Mouse (Mus musculus): ENCODE measurements around the gene Fam71e2. TPM values are rescaled to one million over a fixed set of nuclear protein-coding genes. Genes with fewer than 3 reads are reported as not detected.
A peak's percentile ranks its signal among the peaks of the same experiment; 100 is the strongest.

Gene Fam71e2
- total and polyA plus RNA-seq, 2 experiments from 2014 or later, result not detected

- no peak overlapping the region for H3K9ac ChIP-seq (replicated peaks; ENCODE audit: low read length)
- no peak overlapping the region for H3K27ac ChIP-seq
- no peak overlapping the region for H3K4me3 ChIP-seq (ENCODE audit: low read length)
- no peaks in the 10 kb centered on the region for H3K9me3 ChIP-seq (ENCODE audit: low read length)
- no peak overlapping the region for H3K4me2 ChIP-seq (ENCODE audit: low read depth, low read length)
- no peak for ATAC-seq
- H3K36me3 ChIP-seq (ENCODE audit: insufficient read depth, low read length), result no peaks in the 10 kb centered on the region
- no peak for DNase-seq (ENCODE audit: low spot score)
- H3K4me1 ChIP-seq (ENCODE audit: insufficient read depth, low read length), result no peaks in the 10 kb centered on the region
- no peak for TF ChIP-seq CTCF (IDR thresholded peaks at IDR 0.05; ENCODE audit: low read depth)
- no peaks in the 10 kb centered on the region for H3K27me3 ChIP-seq (ENCODE audit: insufficient read depth, low read length)
- WGBS, result 57% methylated on average over 1 of the region's 1 CpGs
These were observed 11.4 kb downstream of the Fam71e2 start for GRCm38 (mm10) chr7:4759670-4760069.

- no peak for TF ChIP-seq CTCF (IDR thresholded peaks at IDR 0.05; ENCODE audit: low read depth)
- Histone ChIP-seq H3K9me3 (ENCODE audit: low read length) (no peaks in the 10 kb centered on the region), H3K4me1 (ENCODE audit: insufficient read depth, low read length) (peaks cover 6% of the 10 kb centered on the region), H3K36me3 (ENCODE audit: insufficient read depth, low read length) (no peaks in the 10 kb centered on the region), H3K27me3 (ENCODE audit: insufficient read depth, low read length) (no peaks in the 10 kb centered on the region), H3K4me3 (ENCODE audit: low read length) (peak within 1 kb of the TSS; percentile 40), H3K27ac (peak within 1 kb of the TSS; percentile 69), H3K4me2 (ENCODE audit: low read depth, low read length) (peak within 1 kb of the TSS; percentile 54), H3K9ac (replicated peaks; ENCODE audit: low read length) (peak within 1 kb of the TSS; percentile 37)
- WGBS, result 4% methylated on average over 24 of the region's 24 CpGs
- DNase-seq (ENCODE audit: low spot score), result peak; percentile 92
- ATAC-seq, result peak; percentile 93
These were observed 18.1 kb downstream of the Fam71e2 start, which contains the start of gene Cox6b2 for GRCm38 (mm10) chr7:4752821-4753570. Gene Cox6b2 (minus strand): TSS chr7:4753094.

- Histone ChIP-seq H3K4me2 (ENCODE audit: low read depth, low read length) (peak overlapping the region; percentile 54), H3K9me3 (ENCODE audit: low read length) (no peaks in the 10 kb centered on the region), H3K9ac (replicated peaks; ENCODE audit: low read length) (peak overlapping the region; percentile 37), H3K36me3 (ENCODE audit: insufficient read depth, low read length) (no peaks in the 10 kb centered on the region), H3K4me3 (ENCODE audit: low read length) (peak overlapping the region; percentile 40), H3K27me3 (ENCODE audit: insufficient read depth, low read length) (no peaks in the 10 kb centered on the region), H3K4me1 (ENCODE audit: insufficient read depth, low read length) (peaks cover 6% of the 10 kb centered on the region), H3K27ac (peak overlapping the region; percentile 69)
- peak; percentile 54 for DNase-seq (ENCODE audit: low spot score)
- peak; percentile 78 for ATAC-seq
- TF ChIP-seq CTCF (IDR thresholded peaks at IDR 0.05; ENCODE audit: low read depth), result no peak
- 5% methylated on average over 30 of the region's 30 CpGs for WGBS
These were observed 18.9 kb downstream of the Fam71e2 start for GRCm38 (mm10) chr7:4751971-4752820.

GRCm38 (mm10) chr7:4749169-4749568 lies 21.9 kb downstream of the Fam71e2 start:
- Histone ChIP-seq H3K4me1 (ENCODE audit: insufficient read depth, low read length) (peaks cover 6% of the 10 kb centered on the region), H3K4me3 (ENCODE audit: low read length) (no peak overlapping the region), H3K27me3 (ENCODE audit: insufficient read depth, low read length) (no peaks in the 10 kb centered on the region), H3K4me2 (ENCODE audit: low read depth, low read length) (no peak overlapping the region), H3K9ac (replicated peaks; ENCODE audit: low read length) (no peak overlapping the region), H3K27ac (no peak overlapping the region), H3K36me3 (ENCODE audit: insufficient read depth, low read length) (no peaks in the 10 kb centered on the region), H3K9me3 (ENCODE audit: low read length) (no peaks in the 10 kb centered on the region)
- DNase-seq (ENCODE audit: low spot score) (no peak), ATAC-seq (no peak)
- 83% methylated on average over 2 of the region's 2 CpGs for whole genome bisulfite sequencing
- TF ChIP-seq CTCF (IDR thresholded peaks at IDR 0.05; ENCODE audit: low read depth), result no peak

GRCm38 (mm10) chr7:4748321-4748720 lies 22.8 kb downstream of the Fam71e2 start:
- H3K9me3 ChIP-seq (ENCODE audit: low read length), result no peaks in the 10 kb centered on the region
- no peak for TF ChIP-seq CTCF (IDR thresholded peaks at IDR 0.05; ENCODE audit: low read depth)
- no peak overlapping the region for H3K4me3 ChIP-seq (ENCODE audit: low read length)
- no peak overlapping the region for H3K27ac ChIP-seq
- 85% methylated on average over 4 of the region's 4 CpGs for WGBS
- no peaks in the 10 kb centered on the region for H3K36me3 ChIP-seq (ENCODE audit: insufficient read depth, low read length)
- H3K9ac ChIP-seq (replicated peaks; ENCODE audit: low read length), result no peak overlapping the region
- ATAC-seq, result no peak
- H3K4me2 ChIP-seq (ENCODE audit: low read depth, low read length), result no peak overlapping the region
- H3K27me3 ChIP-seq (ENCODE audit: insufficient read depth, low read length), result no peaks in the 10 kb centered on the region
- no peak for DNase-seq (ENCODE audit: low spot score)
- peaks cover 6% of the 10 kb centered on the region for H3K4me1 ChIP-seq (ENCODE audit: insufficient read depth, low read length)

GRCm38 (mm10) chr7:4747156-4747899 lies 23.8 kb downstream of the Fam71e2 start:
- ATAC-seq (no peak), DNase-seq (ENCODE audit: low spot score) (no peak)
- H3K27me3 ChIP-seq (ENCODE audit: insufficient read depth, low read length), result no peaks in the 10 kb centered on the region
- H3K4me2 ChIP-seq (ENCODE audit: low read depth, low read length), result no peak overlapping the region
- H3K27ac ChIP-seq, result no peak overlapping the region
- 73% methylated on average over 9 of the region's 9 CpGs for WGBS
- no peak overlapping the region for H3K9ac ChIP-seq (replicated peaks; ENCODE audit: low read length)
- TF ChIP-seq CTCF (IDR thresholded peaks at IDR 0.05; ENCODE audit: low read depth), result no peak
- H3K4me1 ChIP-seq (ENCODE audit: insufficient read depth, low read length), result peaks cover 3% of the 10 kb centered on the region
- no peak overlapping the region for H3K4me3 ChIP-seq (ENCODE audit: low read length)
- no peaks in the 10 kb centered on the region for H3K36me3 ChIP-seq (ENCODE audit: insufficient read depth, low read length)
- no peaks in the 10 kb centered on the region for H3K9me3 ChIP-seq (ENCODE audit: low read length)
